Mouse (Mus musculus) embryo, embryonic 10 days (tissue): Measurements from ENCODE around the gene Itprid1.

Source experiments
- DNase-seq: peaks from one replicate; pipeline ENCODE4 v3.0.0-alpha.2; 2015; ENCODE audit warnings: low spot score

The Itprid1 gene

DNA sequence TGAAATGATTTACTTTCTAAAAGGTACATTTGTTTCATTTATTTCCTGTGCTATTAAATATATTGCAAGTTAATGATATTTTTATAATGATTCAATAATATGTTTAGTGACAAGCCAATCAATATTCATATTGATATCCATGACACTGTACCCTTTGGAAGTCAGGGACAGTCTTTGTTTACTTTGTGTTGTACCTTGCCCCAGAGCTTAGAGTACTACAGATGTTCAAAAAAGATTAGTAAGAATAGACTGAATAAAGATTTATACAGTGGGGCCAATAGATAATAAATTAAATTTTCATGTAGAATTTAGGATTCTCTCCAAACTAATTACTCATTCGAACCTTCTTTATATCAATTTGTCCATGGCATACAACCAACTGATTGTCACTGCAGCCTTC lies 50.9 kb downstream of the Itprid1 start:
- DNase-seq = no peak

DNA sequence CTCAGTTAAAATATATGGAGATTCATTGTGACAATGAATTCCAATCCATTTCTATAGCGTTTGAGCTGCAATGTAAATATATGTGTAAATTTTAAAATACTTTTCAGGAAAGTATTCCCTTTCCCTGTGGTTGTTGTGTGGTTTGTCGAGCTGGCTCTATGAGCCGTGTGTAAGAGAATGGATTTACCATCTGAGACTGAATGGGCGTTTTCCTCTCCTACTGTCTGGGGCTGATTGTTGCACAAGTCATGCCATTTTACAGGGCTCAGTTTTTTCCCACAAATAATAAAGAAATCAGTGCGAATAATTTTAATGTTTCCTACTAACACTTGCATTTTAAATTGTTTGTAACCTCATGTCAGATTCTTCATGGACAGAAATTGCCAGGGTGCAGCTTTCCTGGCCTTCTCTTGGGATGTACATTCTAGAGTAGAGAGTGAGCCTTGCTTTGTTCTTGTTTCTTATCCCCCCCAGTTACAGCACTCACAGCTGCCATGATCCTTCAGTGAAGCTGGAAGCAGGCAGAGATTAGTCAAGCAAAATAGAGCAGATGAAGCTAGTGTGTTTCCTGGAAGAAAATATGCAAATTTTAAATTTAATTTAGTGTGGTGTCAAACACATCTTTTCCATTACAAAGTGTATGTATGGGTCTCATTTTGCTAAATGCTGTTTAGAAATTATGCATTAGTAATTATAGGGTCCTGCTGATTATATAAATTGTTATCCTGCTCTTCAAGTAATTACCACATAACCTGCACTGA lies 65.1 kb downstream of the Itprid1 start:
- no peak for DNase-seq

GRCm38 (mm10) chr6:55902329-55902605 lies 65.6 kb downstream of the Itprid1 start:
- DNase-seq = no peak

GRCm38 (mm10) chr6:55919206-55919605 lies 82.5 kb downstream of the Itprid1 start:
- no peak for DNase-seq

- peak; percentile 3 for DNase-seq
These were observed 83.6 kb downstream of the Itprid1 start for GRCm38 (mm10) chr6:55920282-55920720.

DNA sequence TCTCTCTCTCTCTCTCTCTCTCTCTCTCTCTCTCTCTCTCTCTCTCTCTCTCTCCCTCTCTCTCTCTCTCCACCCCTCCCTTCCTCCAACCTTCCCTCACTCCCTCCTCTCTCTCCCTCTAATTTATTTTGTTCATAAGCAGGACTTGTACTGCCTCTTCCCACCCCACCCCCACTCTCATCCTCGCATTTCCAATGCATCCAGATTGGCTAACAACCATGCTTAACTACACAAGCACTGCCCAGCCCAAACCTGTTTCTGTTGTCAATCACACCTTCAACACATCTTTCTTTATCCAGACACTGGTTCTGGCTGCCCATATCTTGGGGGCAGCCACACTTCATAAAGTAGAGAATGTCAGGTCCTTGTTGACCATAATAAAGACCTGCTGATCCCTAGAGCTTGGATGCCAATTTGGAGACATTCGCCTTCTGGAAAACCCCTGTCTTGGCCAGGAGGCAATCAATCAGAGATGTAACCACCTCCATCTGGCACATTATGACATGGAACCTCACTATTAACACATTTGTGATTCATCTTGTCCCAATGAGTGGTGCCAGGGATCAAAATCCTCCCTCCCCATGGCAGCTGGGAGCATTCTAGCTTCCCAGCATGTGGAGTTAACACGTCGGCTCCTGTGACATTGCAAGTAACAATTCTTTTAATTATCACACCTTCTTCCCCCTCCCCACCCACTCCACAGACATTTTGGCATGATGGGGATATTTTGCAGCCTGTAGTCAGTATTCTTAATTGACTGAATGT lies 84.4 kb downstream of the Itprid1 start:
- DNase-seq = no peak

DNA sequence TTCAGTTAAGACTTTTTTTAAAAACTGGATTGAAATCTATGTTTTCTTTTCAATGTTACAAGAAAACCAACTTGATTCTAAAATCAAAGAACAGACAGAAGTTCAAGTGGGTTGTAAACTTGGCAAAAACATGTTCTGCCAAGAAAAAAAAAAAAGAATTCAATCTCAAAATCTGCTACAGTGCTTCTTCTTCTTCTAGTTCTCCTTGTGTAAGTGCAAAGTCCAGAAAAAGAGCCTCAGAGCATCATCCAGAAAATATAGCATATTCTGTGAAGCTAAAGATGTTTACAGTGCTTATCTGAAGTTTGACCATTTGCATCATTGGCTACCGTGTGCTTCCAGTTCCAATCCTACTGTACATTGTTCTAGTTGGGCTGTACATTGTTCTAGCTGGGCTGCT lies 108.0 kb downstream of the Itprid1 start:
- no peak for DNase-seq

GRCm38 (mm10) chr6:55950345-55951110 lies 113.8 kb downstream of the Itprid1 start:
- DNase-seq = peak; percentile 83

GRCm38 (mm10) chr6:55972998-55973397 lies 136.3 kb downstream of the Itprid1 start:
- peak; percentile 62 for DNase-seq

DNA sequence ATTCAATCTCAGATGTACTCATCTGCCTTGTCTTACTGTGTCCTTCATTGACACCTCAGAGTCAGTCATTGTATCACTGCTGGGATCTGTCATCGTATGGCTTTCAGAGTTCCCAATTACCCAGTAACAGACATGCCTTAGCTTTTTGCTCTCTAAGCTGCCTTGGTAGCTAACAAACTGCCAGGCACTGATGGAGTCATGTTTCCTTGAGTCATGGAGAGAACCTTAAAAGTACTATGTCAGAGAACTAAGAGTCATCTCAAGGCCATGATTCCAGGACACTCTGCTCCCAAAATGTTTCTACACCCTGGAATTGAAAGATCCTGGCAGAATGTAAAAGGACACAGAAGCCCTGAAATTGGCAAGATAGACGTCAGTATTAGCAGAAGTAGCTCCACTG lies 143.1 kb downstream of the Itprid1 start:
- DNase-seq = no peak

- DNase-seq = no peak
These were observed 172.0 kb downstream of the Itprid1 start for GRCm38 (mm10) chr6:56008711-56009110.

DNA sequence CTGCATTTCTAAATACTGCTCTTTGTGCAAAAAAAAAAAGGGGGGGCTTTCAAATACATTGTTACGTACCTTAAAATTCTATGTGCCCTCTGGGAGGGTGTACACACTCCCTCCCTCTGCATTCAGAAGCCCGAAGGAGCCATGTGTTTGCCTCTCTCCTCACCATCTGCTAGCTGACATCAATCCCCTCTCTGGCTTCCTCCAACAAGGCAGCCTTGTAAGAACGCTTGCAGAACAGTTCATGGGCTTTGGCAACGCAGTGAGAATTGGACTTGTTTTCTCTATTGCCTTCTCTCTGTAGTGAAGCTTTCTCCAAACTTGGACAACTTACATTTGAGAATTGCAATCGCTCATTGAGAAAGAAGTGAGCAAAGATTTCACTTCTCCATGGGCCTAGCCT lies 175.7 kb downstream of the Itprid1 start:
- no peak for DNase-seq

GRCm38 (mm10) chr6:56017291-56017994 lies 180.7 kb downstream of the Itprid1 start, which contains the start of gene Ppp1r17:
TSS of gene Ppp1r17 (plus strand) at chr6:56017497.
- peak; percentile 67 for DNase-seq

DNA sequence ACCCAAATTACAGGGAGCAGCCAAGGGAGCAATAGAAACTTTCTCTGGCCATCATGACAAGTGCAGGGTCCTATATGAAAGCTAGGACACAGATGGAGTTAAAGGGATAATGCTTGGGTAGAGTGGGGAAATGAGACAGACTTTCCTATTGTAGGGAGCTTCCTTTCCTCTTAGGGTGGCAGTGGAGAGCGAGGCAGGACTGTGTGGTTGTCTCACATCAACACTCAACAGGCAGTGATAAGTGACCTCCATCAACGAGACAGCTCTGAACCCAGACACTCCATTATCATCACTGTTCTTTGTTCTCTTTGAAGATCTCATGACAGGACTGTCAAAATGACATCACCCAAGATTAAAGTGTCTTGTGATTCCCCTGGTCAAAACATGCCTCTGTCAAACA lies 182.9 kb downstream of the Itprid1 start:
- peak; percentile 12 for DNase-seq

DNA sequence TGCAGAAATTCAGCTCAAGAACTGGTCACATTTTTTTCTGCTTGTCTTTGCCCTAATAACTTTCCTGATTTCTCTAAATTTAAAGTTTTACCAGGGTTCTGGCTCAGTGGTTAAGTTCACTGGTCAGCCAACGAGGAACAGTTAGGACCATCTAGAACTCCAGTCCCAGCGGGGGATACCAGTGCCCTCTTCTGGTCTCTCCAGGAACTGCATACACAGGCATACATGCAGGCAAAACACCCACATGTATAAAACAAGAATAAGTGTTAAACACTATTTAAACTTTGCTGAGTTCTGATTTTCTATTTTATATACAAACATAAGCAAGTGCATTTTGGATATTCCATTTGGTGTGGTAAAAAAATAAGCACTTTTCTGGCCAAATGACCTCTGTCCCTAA lies 188.8 kb downstream of the Itprid1 start:
- DNase-seq = peak; percentile 20

- DNase-seq = no peak
These were observed 190.6 kb downstream of the Itprid1 start for GRCm38 (mm10) chr6:56027318-56027717.

DNA sequence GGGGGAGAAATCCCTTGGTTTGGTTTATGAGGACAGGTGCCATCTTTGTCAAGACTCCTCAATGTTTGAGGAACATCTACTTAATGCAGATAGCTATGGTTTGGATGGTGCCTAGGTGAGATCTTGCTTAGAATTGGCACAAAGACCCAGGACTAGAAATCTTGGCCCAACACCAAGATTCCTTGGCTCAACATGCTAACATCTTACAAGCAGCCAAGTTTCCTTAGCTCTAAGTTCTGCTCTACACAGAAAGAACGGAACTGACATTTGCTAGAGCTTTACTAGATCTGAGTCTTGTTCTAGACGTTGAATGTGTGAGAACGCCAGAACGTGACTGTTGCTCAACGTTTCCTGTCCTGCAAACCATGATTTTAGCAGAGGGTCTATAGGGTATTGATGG lies 191.3 kb downstream of the Itprid1 start:
- no peak for DNase-seq
